Mouse (Mus musculus): ENCODE measurements around the gene Klk1b4. TPM values are rescaled to one million over a fixed set of nuclear protein-coding genes. Genes with fewer than 3 reads are reported as not detected.

The Klk1b4 gene
- polyA plus RNA-seq, 1 experiment from 2014 or later, result not detected

Other genes starting within 250 kb of the Klk1b4 start
- gene Klk1b1, start 240.7 kb upstream of the Klk1b4 start, polyA plus RNA-seq (2015; fragmentation: Nextera tagmentation; extraction: Ambion mirVana), result not detected in 2 replicates
- gene Klk1b9, start 231.4 kb upstream of the Klk1b4 start, polyA plus RNA-seq (2015; fragmentation: Nextera tagmentation; extraction: Ambion mirVana), result not detected in 2 replicates
- gene Klk1b11, start 211.6 kb upstream of the Klk1b4 start, polyA plus RNA-seq (2015; fragmentation: Nextera tagmentation; extraction: Ambion mirVana), result not detected in 2 replicates
- gene Klk1b26, start 195.3 kb upstream of the Klk1b4 start, polyA plus RNA-seq (2015; fragmentation: Nextera tagmentation; extraction: Ambion mirVana), result not detected in 2 replicates
- 0.24 TPM in 1 of 2 replicates, not detected in the other for gene Klk1b27, start 155.1 kb upstream of the Klk1b4 start, polyA plus RNA-seq (2015; fragmentation: Nextera tagmentation; extraction: Ambion mirVana)
- not detected in 2 replicates for gene Klk1b21, start 105.1 kb upstream of the Klk1b4 start, polyA plus RNA-seq (2015; fragmentation: Nextera tagmentation; extraction: Ambion mirVana)
- not detected in 2 replicates for gene Klk1b22, start 94.8 kb upstream of the Klk1b4 start, polyA plus RNA-seq (2015; fragmentation: Nextera tagmentation; extraction: Ambion mirVana)
- not detected in 2 replicates for gene Klk1b16, start 70.7 kb upstream of the Klk1b4 start, polyA plus RNA-seq (2015; fragmentation: Nextera tagmentation; extraction: Ambion mirVana)
- not detected in 2 replicates for gene Klk1b24, start 19.2 kb upstream of the Klk1b4 start, polyA plus RNA-seq (2015; fragmentation: Nextera tagmentation; extraction: Ambion mirVana)
- not detected in 2 replicates for gene Klk1b3, start 9.2 kb upstream of the Klk1b4 start, polyA plus RNA-seq (2015; fragmentation: Nextera tagmentation; extraction: Ambion mirVana)
- gene Klk1b5, start 8.5 kb downstream of the Klk1b4 start, polyA plus RNA-seq (2015; fragmentation: Nextera tagmentation; extraction: Ambion mirVana), result not detected in 2 replicates
- not detected in 2 replicates for gene Klk1, start 17.9 kb downstream of the Klk1b4 start, polyA plus RNA-seq (2015; fragmentation: Nextera tagmentation; extraction: Ambion mirVana)
- gene Gm36864, start 28.7 kb downstream of the Klk1b4 start, polyA plus RNA-seq (2015; fragmentation: Nextera tagmentation; extraction: Ambion mirVana), result 0.15 TPM in 1 of 2 replicates, not detected in the other
- gene 1700028J19Rik, start 39.3 kb downstream of the Klk1b4 start, polyA plus RNA-seq (2015; fragmentation: Nextera tagmentation; extraction: Ambion mirVana), result 0.67 and 1.7 TPM in 2 replicates
- gene 2410002F23Rik, start 39.3 kb downstream of the Klk1b4 start, polyA plus RNA-seq (2015; fragmentation: Nextera tagmentation; extraction: Ambion mirVana), result 216 and 218 TPM in 2 replicates
- 0.12 TPM in 1 of 2 replicates, not detected in the other for gene Acp4, start 49.9 kb downstream of the Klk1b4 start, polyA plus RNA-seq (2015; fragmentation: Nextera tagmentation; extraction: Ambion mirVana)
- gene Gm15517, start 54.0 kb downstream of the Klk1b4 start, polyA plus RNA-seq (2015; fragmentation: Nextera tagmentation; extraction: Ambion mirVana), result not detected in 2 replicates
- gene Clec11a, start 99.5 kb downstream of the Klk1b4 start, polyA plus RNA-seq (2015; fragmentation: Nextera tagmentation; extraction: Ambion mirVana), result 3.5 and 3.6 TPM in 2 replicates
- gene Shank1, start 102.8 kb downstream of the Klk1b4 start, polyA plus RNA-seq (2015; fragmentation: Nextera tagmentation; extraction: Ambion mirVana), result 33.1 and 33.6 TPM in 2 replicates
- gene Syt3, start 176.7 kb downstream of the Klk1b4 start, polyA plus RNA-seq (2015; fragmentation: Nextera tagmentation; extraction: Ambion mirVana), result 74.8 and 75.6 TPM in 2 replicates
- gene 1700008O03Rik, start 178.4 kb downstream of the Klk1b4 start, polyA plus RNA-seq (2015; fragmentation: Nextera tagmentation; extraction: Ambion mirVana), result 3.6 and 3.8 TPM in 2 replicates
- 12.4 and 12.6 TPM in 2 replicates for gene Lrrc4b, start 221.6 kb downstream of the Klk1b4 start, polyA plus RNA-seq (2015; fragmentation: Nextera tagmentation; extraction: Ambion mirVana)

Measured in hindbrain, embryonic 16.5 days (tissue).